Mouse (Mus musculus) G1E-ER4 (cell line): ENCODE results near the gene Strn. TPM values are rescaled to one million over a fixed set of nuclear protein-coding genes. Genes with fewer than 3 reads are reported as not detected.

Source experiments
- GATA1 ChIP-seq: IDR thresholded peaks from one replicate; pipeline ENCODE4 v1.8.0; 2012; ENCODE audit warnings: low read length, inconsistent platforms
- polyA plus RNA-seq: library from polyadenylated mRNA; stranded (reverse); fragments of >175 nt; gene quantifications from 2 replicates; pipeline ENCODE4 v1.2.3, GENCODE M21; 2012

The Strn gene
- polyA plus RNA-seq, 1 experiment, result 3.8 TPM

DNA sequence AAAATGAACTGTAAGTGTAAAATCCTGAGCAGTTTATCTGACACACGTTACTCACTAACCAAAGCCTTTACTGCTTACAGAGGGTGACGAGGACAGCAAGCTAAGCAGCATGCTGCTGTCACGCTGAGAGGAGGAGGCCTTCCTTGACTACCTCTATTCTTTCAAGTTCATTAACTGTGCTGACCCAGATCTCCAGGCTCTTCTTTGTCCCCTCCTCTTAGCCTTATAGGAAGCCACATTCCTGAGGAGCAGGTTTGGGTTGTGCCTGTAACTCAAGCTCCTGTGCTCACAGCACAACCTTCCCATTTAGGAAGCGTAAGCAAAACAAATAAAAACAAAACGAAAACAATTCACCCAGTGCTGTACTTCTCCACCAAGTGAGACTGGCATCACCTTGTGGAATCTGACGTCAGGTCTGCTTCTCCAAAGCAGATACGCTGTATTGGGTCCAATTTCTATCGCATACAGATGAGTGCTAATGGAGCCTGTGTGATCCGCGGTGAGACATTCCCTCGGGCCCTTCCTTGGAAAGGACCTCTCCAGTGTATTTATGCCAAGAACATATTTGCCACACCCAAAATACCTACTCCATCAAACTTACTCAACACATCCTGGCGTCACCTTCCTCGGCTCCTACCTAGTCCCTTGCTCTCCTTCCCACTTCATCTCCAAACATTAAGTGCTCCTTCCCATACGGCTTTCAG is 10.1 kb downstream of the Strn start:
- no peak for TF ChIP-seq GATA1

DNA sequence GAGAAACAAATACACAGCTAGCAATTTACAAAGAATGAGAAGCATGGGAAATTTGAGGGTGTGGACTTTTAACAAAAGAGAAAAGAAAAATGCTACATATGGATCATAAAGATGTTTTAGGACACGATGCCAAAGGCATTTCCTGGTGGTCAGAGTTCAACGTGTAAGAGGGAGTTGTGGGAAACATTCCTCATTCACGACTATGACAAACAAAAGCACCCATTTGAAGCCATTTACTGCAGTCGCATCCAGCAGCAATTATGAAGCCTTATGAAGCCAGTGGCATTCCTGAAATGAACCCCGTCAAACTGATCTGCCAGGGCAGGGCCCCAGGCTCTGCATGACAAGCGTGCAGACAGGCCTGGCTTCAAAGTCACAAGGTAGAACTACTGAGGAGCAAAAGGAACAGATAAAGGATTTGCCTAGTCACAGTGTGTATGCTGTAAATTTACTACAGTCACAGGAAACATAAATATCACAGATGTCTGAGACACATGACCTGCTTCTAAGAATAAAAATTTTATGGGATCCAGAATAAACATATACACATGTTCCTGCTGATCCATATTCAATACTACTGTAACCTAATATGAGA is 12.4 kb downstream of the Strn start:
- TF ChIP-seq GATA1, result no peak

- TF ChIP-seq GATA1, result no peak
Observed at GRCm38 (mm10) chr17:78721690-78722089, 15.3 kb downstream of the Strn start.

DNA sequence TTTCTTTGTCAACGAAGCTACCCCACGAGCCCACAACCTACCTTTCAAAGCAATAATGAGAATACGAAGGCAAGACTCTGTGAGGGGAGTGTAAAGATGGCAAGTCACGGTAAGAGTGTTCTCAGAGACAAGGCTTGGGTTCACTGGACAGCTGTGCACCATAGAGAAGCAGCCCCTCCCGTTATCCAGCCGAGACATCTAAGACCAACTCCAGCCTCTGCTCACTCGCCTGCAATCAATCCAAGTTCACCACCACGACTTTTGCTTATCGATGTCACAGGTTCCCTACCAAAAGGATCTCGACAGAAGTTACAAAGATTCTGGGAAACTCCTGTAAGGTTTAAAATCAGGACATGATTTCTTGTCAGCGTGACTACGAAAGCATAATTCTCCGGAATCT is 17.9 kb downstream of the Strn start:
- TF ChIP-seq GATA1, result no peak

- no peak for TF ChIP-seq GATA1
Observed at GRCm38 (mm10) chr17:78710258-78710657, 26.7 kb downstream of the Strn start.

GRCm38 (mm10) chr17:78708422-78708821 is 28.6 kb downstream of the Strn start:
- TF ChIP-seq GATA1, result no peak

GRCm38 (mm10) chr17:78702988-78703387 is 34.0 kb downstream of the Strn start:
- TF ChIP-seq GATA1, result no peak

- TF ChIP-seq GATA1, result no peak
Observed at GRCm38 (mm10) chr17:78698965-78699364, 38.0 kb downstream of the Strn start.

GRCm38 (mm10) chr17:78697462-78697861 is 39.5 kb downstream of the Strn start:
- TF ChIP-seq GATA1, result no peak

GRCm38 (mm10) chr17:78696922-78697321 is 40.1 kb downstream of the Strn start:
- no peak for TF ChIP-seq GATA1

DNA sequence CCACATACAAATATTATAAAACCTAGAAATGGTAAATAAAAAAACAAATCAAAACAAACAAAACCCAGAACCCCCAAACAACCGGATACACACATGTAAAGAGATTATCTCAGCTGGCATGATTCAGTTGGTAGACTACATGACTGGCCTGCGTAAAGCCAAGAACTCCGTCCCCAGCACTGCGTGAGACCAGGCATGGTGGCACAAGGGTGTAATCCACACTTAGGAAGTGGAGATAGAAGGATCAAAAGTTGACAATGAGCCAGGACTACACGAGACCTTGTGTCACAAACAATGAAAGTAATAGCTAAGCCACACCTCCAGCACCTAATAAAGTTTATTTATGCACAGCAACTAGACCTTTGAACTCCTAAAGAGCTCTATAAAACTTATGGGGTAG is 49.0 kb downstream of the Strn start:
- no peak for TF ChIP-seq GATA1

- no peak for TF ChIP-seq GATA1
Observed at GRCm38 (mm10) chr17:78685004-78685403, 52.0 kb downstream of the Strn start.

DNA sequence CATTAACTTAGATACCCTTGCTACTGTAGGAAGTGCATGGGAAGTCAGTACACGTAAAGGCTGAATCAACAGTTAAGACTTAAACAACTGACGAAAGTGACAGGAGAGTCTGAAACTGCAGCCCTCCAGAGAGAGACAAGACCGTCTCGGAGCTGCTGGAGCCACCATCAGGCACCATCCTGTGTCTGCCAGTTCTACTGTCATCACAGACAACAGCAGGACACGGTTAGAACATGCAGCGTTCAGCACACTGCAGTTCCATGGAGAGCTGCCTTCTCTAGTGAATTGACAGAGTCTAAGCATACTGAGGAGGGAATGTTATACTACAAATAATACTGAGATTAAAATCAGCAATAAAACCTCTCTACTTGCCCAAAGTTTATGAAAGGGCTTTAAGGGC is 54.6 kb downstream of the Strn start:
- TF ChIP-seq GATA1, result no peak

GRCm38 (mm10) chr17:78679503-78679902 is 57.5 kb downstream of the Strn start:
- no peak for TF ChIP-seq GATA1

GRCm38 (mm10) chr17:78676813-78677212 is 60.2 kb downstream of the Strn start:
- TF ChIP-seq GATA1, result no peak

- no peak for TF ChIP-seq GATA1
Observed at GRCm38 (mm10) chr17:78664962-78665545, 71.9 kb downstream of the Strn start.

GRCm38 (mm10) chr17:78654841-78655240 is 82.2 kb downstream of the Strn start:
- TF ChIP-seq GATA1, result no peak
